Mouse (Mus musculus) intestine, embryonic 16.5 days (tissue): ENCODE measurements around the gene Lcn5. TPM values are rescaled to one million over a fixed set of nuclear protein-coding genes. Genes with fewer than 3 reads are reported as not detected.

Source experiments
- ATAC-seq: fragments of 200-750 bp; cut with Nextera tagmentation; 2 replicates; pipeline ENCODE4 v1.8.0; 2017; ENCODE audit warnings: moderate TSS enrichment, moderate library complexity
- H3K27ac ChIP-seq: fragments of 300-500 bp; sonication (generic); 2 replicates; pipeline ENCODE4 v1.5.1; 2014; ENCODE audit warnings: mild to moderate bottlenecking, low read length
- H3K27me3 ChIP-seq: fragments of 300-500 bp; sonication (generic); replicated peaks from 2 replicates; pipeline ENCODE4 v1.6.1; 2014; ENCODE audit warnings: low read length, control low read depth, mixed read lengths; ENCODE audit not compliant: control insufficient read depth, insufficient read depth
- H3K36me3 ChIP-seq: fragments of 300-500 bp; sonication (generic); 2 replicates; pipeline ENCODE4 v1.6.1; 2014; ENCODE audit warnings: low read length, control low read depth; ENCODE audit not compliant: control insufficient read depth, insufficient read depth
- H3K4me1 ChIP-seq: fragments of 300-500 bp; sonication (generic); 2 replicates; pipeline ENCODE4 v1.6.1; 2014; ENCODE audit warnings: low read length, control low read depth, mixed read lengths; ENCODE audit not compliant: control insufficient read depth, insufficient read depth
- H3K4me2 ChIP-seq: fragments of 300-500 bp; sonication (generic); 2 replicates; pipeline ENCODE4 v1.6.1; 2014; ENCODE audit warnings: low read depth, low read length, control low read depth
- H3K4me3 ChIP-seq: fragments of 300-500 bp; sonication (generic); 2 replicates; pipeline ENCODE4 v1.5.1; 2014; ENCODE audit warnings: mild to moderate bottlenecking, low read length
- H3K9ac ChIP-seq: fragments of 300-500 bp; sonication (generic); 2 replicates; pipeline ENCODE4 v1.6.1; 2014; ENCODE audit warnings: low read depth, low read length
- H3K9me3 ChIP-seq: fragments of 300-500 bp; sonication (generic); 2 replicates; pipeline ENCODE4 v1.6.1; 2016; ENCODE audit warnings: low read length, control low read depth; ENCODE audit not compliant: control insufficient read depth
- WGBS: fragments of 180-500 bp; shearing (Covaris S2); extraction: QIAGEN DNeasy Blood & Tissue Kit; methylation state at CpG from one replicate; pipeline ENCODE4 v1.1.7; 2014; 5-methylcytosine and 5-hydroxymethylcytosine counted together
- polyA plus RNA-seq: library from polyadenylated mRNA; unstranded; fragments of >200 nt; fragmentation: Nextera tagmentation; extraction: Ambion mirVana; gene quantifications from 2 replicates; pipeline ENCODE4 v1.2.1, GENCODE M21; 2015

The Lcn5 gene
- not detected in 2 replicates for polyA plus RNA-seq

- ATAC-seq = no peak
- Histone ChIP-seq H3K27ac (no peak within 1 kb of the TSS), H3K4me1 (no peaks in the 10 kb centered on the region), H3K36me3 (no peaks in the 10 kb centered on the region), H3K4me2 (no peak within 1 kb of the TSS), H3K9ac (no peak within 1 kb of the TSS), H3K27me3 (no peaks in the 10 kb centered on the region), H3K4me3 (no peak within 1 kb of the TSS), H3K9me3 (no peaks in the 10 kb centered on the region)
These were observed at the start of gene Lcn5 for GRCm38 (mm10) chr2:25657652-25658051. Gene Lcn5, plus strand, starts transcription at chr2:25657952.

DNA sequence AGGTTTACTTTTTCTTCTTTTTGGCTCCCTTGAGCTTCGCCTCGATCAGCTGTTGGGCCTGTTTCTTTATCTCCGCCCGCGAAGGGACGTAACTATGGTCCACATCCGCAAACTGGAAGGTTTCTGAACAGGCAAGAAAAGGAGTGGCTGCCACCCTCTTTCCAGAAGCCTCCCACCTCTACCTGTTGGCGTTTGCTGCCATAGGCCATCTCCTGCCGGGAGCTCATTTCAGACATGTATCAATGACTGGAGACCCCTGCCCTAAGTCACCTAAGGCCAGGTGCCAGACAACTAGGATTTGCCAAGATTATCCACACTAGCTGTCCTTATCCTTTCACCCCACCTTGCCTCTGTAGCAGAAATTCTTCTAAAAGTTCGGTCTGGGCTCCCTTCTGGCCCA lies 49.1 kb upstream of the Lcn5 start:
- peak; percentile 23 for ATAC-seq

DNA sequence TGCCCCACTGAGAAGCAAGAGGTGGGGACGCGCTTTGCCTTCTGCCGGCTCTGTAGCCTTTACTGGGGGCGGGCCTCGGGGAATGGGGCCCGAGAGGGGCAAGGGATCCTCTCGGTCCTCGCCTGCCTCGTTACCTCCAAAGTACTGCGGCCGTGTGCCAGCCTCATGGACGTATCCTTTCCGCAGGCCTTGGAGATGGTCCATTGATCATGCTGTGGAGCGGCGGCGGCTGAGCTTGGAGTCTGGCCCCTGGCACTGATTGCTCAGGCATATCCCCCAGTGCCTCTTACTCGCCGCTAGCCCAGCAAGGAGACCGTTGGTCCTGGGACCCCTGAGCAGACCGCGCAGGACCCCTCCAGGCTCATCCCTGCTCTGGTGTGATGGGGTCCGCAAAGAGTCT lies 41.4 kb upstream of the Lcn5 start:
- H3K4me2 ChIP-seq = peak overlapping the region; percentile 52
- H3K9ac ChIP-seq = no peak overlapping the region
- peak overlapping the region; percentile 25 for H3K4me3 ChIP-seq
- no peak overlapping the region for H3K27ac ChIP-seq
- 16% methylated on average over 22 of the region's 22 CpGs for WGBS
- peaks cover 7% of the 10 kb centered on the region; the same call in 1 of the 2 replicates for H3K4me1 ChIP-seq
- no peaks in the 10 kb centered on the region for H3K36me3 ChIP-seq
- no peaks in the 10 kb centered on the region for H3K9me3 ChIP-seq
- ATAC-seq = no peak
- peaks cover 25% of the 10 kb centered on the region; the same call in 1 of the 2 replicates for H3K27me3 ChIP-seq

More for the DNA sequence above, 49.1 kb upstream of the Lcn5 start:
- H3K27me3 ChIP-seq = no peaks in the 10 kb centered on the region
- H3K36me3 ChIP-seq = no peaks in the 10 kb centered on the region
- 58% methylated on average over 10 of the region's 10 CpGs for WGBS
- peaks cover 16% of the 10 kb centered on the region for H3K4me1 ChIP-seq
- H3K9ac ChIP-seq = peak overlapping the region; percentile 99
- peak overlapping the region; percentile 93; the same call in 1 of the 2 replicates for H3K27ac ChIP-seq
- H3K4me2 ChIP-seq = peak overlapping the region; percentile 59
- no peaks in the 10 kb centered on the region for H3K9me3 ChIP-seq
- H3K4me3 ChIP-seq = peak overlapping the region; percentile 100

- Histone ChIP-seq H3K4me2 (no peak within 1 kb of the TSS), H3K27ac (no peak within 1 kb of the TSS), H3K4me3 (no peak within 1 kb of the TSS), H3K9ac (no peak within 1 kb of the TSS), H3K4me1 (peaks cover 7% of the 10 kb centered on the region; the same call in 1 of the 2 replicates), H3K36me3 (no peaks in the 10 kb centered on the region), H3K9me3 (no peaks in the 10 kb centered on the region), H3K27me3 (peaks cover 25% of the 10 kb centered on the region; the same call in 1 of the 2 replicates)
- ATAC-seq = no peak
- 80% methylated on average over 3 of the region's 3 CpGs for WGBS
These were observed 40.2 kb upstream of the Lcn5 start, which contains the start of gene Ccdc183 for GRCm38 (mm10) chr2:25617578-25617977. Gene Ccdc183, minus strand, starts transcription at chr2:25617678.

DNA sequence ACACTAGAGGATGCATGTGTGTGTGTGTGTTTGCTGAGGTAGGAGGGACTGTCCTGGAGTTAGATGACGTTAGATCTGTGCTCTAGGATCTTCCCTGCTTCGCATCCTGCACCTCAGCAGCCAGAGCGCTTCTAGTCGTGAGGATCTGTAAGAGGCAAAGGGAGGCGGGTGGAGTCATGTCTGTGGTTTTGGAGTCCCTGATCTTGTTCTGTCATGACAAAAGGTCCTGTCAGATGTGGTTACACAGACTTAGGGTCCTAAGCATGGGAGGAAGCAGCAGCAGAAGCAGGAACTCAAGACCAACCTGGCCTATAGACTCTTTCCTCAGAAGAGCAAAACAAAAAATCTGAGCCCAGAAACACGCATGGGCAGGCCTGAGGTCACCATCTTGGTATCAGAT lies 37.4 kb upstream of the Lcn5 start:
- 82% methylated on average over 6 of the region's 6 CpGs for WGBS
- no peak overlapping the region for H3K4me3 ChIP-seq
- ATAC-seq = no peak
- no peaks in the 10 kb centered on the region for H3K9me3 ChIP-seq
- H3K36me3 ChIP-seq = no peaks in the 10 kb centered on the region
- peaks cover 17% of the 10 kb centered on the region; the same call in 1 of the 2 replicates for H3K27me3 ChIP-seq
- H3K9ac ChIP-seq = no peak overlapping the region
- no peak overlapping the region for H3K4me2 ChIP-seq
- H3K27ac ChIP-seq = no peak overlapping the region
- peaks cover 7% of the 10 kb centered on the region; the same call in 1 of the 2 replicates for H3K4me1 ChIP-seq

DNA sequence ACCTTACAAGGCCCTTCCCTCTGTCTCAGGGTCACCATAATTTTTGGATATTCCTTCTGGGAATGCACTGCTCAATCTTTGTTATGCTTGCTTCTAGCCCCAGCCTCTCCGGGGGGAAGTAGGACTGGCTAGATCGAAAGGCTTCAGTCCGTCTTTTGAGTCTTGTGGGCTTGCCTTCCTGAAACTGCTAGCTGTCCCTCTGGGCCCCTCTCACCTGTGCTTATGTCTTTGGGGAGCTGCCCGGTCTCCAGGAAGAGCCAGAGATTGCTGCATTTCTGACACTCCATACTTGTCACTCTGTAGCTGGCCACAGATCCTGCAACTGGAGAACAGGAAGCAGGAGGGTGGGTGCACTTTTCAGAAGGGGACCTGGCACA lies 36.9 kb upstream of the Lcn5 start:
- H3K4me2 ChIP-seq = peak overlapping the region; percentile 90; the same call in 1 of the 2 replicates
- no peaks in the 10 kb centered on the region for H3K9me3 ChIP-seq
- ATAC-seq = no peak
- no peak overlapping the region for H3K27ac ChIP-seq
- H3K27me3 ChIP-seq = peaks cover 12% of the 10 kb centered on the region; the same call in 1 of the 2 replicates
- peaks cover 6% of the 10 kb centered on the region; the same call in 1 of the 2 replicates for H3K4me1 ChIP-seq
- 83% methylated on average over 4 of the region's 4 CpGs for WGBS
- 0 out of 2 replicates have a peak overlapping the region, but pooled peaks have one; percentile 66 for H3K4me3 ChIP-seq
- no peak overlapping the region for H3K9ac ChIP-seq
- H3K36me3 ChIP-seq = no peaks in the 10 kb centered on the region

- H3K4me3 ChIP-seq = peak within 1 kb of the TSS; percentile 66
These were observed 36.2 kb upstream of the Lcn5 start, which contains the start of gene Tmem141 for GRCm38 (mm10) chr2:25621229-25622200. Gene Tmem141, minus strand, starts transcription at chr2:25622005.

DNA sequence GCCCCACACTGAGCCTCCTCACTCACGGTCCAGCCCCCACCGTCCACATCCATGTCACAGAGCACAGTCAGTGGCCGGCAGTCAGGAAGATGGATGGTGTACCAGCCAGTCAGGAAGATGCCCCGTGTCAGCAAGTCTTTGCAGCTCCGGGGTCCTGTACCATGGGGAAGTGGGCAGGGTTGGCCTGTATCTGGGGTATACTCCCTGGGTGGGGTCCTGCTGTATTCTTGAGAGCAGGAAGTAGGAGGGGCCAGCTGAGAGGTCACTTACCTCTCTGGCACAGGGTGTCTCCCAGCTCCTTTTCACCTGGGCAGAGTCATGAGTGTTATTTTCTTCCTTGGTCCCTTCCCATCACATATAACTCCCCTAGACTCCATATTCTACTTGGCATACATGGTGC lies 31.8 kb upstream of the Lcn5 start:
- H3K27ac ChIP-seq = no peak overlapping the region
- no peak overlapping the region for H3K4me3 ChIP-seq
- no peaks in the 10 kb centered on the region for H3K36me3 ChIP-seq
- H3K9me3 ChIP-seq = no peaks in the 10 kb centered on the region
- H3K27me3 ChIP-seq = no peaks in the 10 kb centered on the region
- no peak for ATAC-seq
- WGBS = 58% methylated on average over 5 of the region's 5 CpGs
- no peak overlapping the region for H3K9ac ChIP-seq
- no peaks in the 10 kb centered on the region for H3K4me1 ChIP-seq
- no peak overlapping the region for H3K4me2 ChIP-seq

More at GRCm38 (mm10) chr2:25621229-25622200, 36.2 kb upstream of the Lcn5 start, which contains the start of gene Tmem141:
- H3K27me3 ChIP-seq = peaks cover 5% of the 10 kb centered on the region; the same call in 1 of the 2 replicates
- ATAC-seq = peak; percentile 96
- no peaks in the 10 kb centered on the region for H3K4me1 ChIP-seq
- H3K9me3 ChIP-seq = no peaks in the 10 kb centered on the region
- peak within 1 kb of the TSS; percentile 90 for H3K4me2 ChIP-seq
- peak within 1 kb of the TSS; percentile 72 for H3K9ac ChIP-seq
- 0 out of 2 replicates have a peak within 1 kb of the TSS, but pooled peaks have one; percentile 61 for H3K27ac ChIP-seq
- 5% methylated on average over 34 of the region's 34 CpGs for WGBS
- H3K36me3 ChIP-seq = no peaks in the 10 kb centered on the region

DNA sequence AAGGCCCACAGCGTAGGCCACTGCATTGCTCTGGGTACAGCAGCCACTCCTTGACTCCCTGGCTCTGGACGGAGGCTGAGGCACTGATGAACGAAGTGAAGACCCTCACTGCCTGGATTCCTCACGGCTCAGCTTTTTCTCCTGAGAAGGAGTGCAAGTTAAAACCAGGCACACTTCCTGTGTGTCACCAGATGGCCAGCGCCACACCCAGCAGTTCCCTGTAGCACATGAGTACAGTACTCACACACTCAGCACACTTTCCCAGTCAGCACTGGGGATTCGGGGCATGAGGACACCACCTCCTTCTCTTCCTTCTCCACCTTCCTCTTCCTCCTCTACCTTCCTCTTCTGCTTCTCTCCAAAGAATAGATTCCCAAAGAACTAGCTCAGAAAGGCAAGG lies 29.9 kb upstream of the Lcn5 start, which contains the start of gene Fcna:
Fcna (minus strand) TSS at position 220 of the 400 bp plus-strand sequence.
- H3K4me3 ChIP-seq = no peak within 1 kb of the TSS
- no peaks in the 10 kb centered on the region for H3K9me3 ChIP-seq
- no peak within 1 kb of the TSS for H3K27ac ChIP-seq
- no peak within 1 kb of the TSS for H3K9ac ChIP-seq
- no peak for ATAC-seq
- H3K4me2 ChIP-seq = no peak within 1 kb of the TSS
- no peaks in the 10 kb centered on the region for H3K36me3 ChIP-seq
- no peaks in the 10 kb centered on the region for H3K4me1 ChIP-seq
- H3K27me3 ChIP-seq = no peaks in the 10 kb centered on the region
- 71% methylated on average over 6 of the region's 6 CpGs for WGBS
